Comparison of ENCODE assay signal across 13 mouse cellular contexts in the genomic region with DNA sequence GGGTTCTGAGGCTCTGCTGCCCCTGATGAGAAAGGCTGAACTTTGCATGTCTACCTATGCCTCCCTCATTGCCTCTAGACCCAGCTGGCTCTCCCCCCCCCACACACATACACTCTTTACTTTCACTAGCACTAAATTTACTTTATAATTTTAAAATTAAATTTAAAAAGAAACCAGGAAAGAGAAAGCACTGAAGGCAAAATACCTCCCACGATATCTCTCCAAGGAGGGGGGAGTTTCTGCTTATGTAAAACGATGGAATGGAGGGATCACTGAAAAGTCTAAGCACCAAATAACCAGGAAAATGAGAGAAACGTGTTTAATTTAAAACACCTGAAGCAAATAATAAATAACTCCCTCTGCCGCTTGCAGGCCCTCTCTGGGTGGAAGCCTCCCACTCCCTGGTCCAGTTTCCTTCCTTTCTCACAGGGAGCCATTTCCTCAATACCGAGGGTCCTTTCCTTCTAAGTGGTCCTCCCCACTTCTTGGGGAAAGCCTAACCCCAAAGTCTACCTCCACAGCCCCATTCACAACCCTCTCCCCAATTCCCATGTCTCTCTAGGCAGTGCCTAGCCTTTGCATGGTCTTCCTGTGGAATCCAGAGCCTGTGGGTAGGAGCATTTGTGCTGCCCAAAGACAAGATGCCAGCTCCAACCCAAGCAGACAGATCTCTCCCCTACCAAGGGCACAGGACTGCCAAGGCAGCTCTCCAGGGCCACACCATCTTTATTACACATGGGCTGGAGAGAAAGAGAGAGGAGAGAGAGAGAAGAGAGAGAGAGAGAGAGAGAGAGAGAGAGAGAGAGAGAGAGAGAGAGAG. TPM values are rescaled to one million over a fixed set of nuclear protein-coding genes. Genes with fewer than 3 reads are reported as not detected.
A peak's percentile ranks its signal among the peaks of the same experiment; 100 is the strongest.
DNase-seq lines count a peak whose midpoint lies in the region; ATAC-seq and TF ChIP-seq lines count a peak whose summit lies in the region.
"Had no signal": no experiment of that assay in that cellular context is flagged by ENCODE, and none has a peak within 500 bp of the region (broad histone marks: within the 10 kb centered on the region; RNA-seq: fewer than 3 reads in every experiment).

No protein-coding gene starts in this region.

- H3K36me3 ChIP-seq in midbrain, embryonic 10.5 days: no peaks in the 10 kb centered on the region
- H3K36me3 ChIP-seq in midbrain, embryonic 15.5 days (replicated peaks): no peaks in the 10 kb centered on the region
- no peaks in the 10 kb centered on the region for H3K36me3 ChIP-seq in hindbrain, postnatal 0 days (ENCODE audit: insufficient read depth, low read length)
- no peaks in the 10 kb centered on the region for H3K36me3 ChIP-seq in stomach, postnatal 0 days (ENCODE audit: control insufficient read depth, insufficient read depth, low read length)
- H3K36me3 ChIP-seq: embryonic facial prominence, embryonic 12.5 days; heart, embryonic 12.5 days had no signal

- H3K4me3 ChIP-seq in midbrain, embryonic 10.5 days: no peak overlapping the region
- no peak overlapping the region for H3K4me3 ChIP-seq in midbrain, embryonic 15.5 days
- no peak overlapping the region for H3K4me3 ChIP-seq in hindbrain, postnatal 0 days (ENCODE audit: low read length)
- H3K4me3 ChIP-seq in stomach, postnatal 0 days (ENCODE audit: low read depth, low read length): no peak overlapping the region
- H3K4me3 ChIP-seq: embryonic facial prominence, embryonic 12.5 days; heart, embryonic 12.5 days had no signal

- WGBS in midbrain, embryonic 10.5 days: under 1% methylated on average over 5 of the region's 5 CpGs
- 11% methylated on average over 5 of the region's 5 CpGs for WGBS in midbrain, embryonic 15.5 days
- 30% methylated on average over 5 of the region's 5 CpGs for WGBS in hindbrain, postnatal 0 days
- WGBS in stomach, postnatal 0 days: 62% methylated on average over 5 of the region's 5 CpGs

- no peaks in the 10 kb centered on the region for H3K9me3 ChIP-seq in midbrain, embryonic 10.5 days (replicated peaks)
- H3K9me3 ChIP-seq in midbrain, embryonic 15.5 days: no peaks in the 10 kb centered on the region
- H3K9me3 ChIP-seq in hindbrain, postnatal 0 days (ENCODE audit: low read length): no peaks in the 10 kb centered on the region
- H3K9me3 ChIP-seq in stomach, postnatal 0 days (ENCODE audit: control insufficient read depth, low read length): no peaks in the 10 kb centered on the region
- H3K9me3 ChIP-seq: embryonic facial prominence, embryonic 12.5 days; heart, embryonic 12.5 days had no signal

- peak; percentile 32 for DNase-seq in embryo, embryonic 10.5 days (ENCODE audit: low spot score)
- no peak for DNase-seq in embryo, embryonic 9.5 days (ENCODE audit: extremely low spot score)
- peak; percentile 45 for DNase-seq in midbrain, embryonic 10.5 days (ENCODE audit: low spot score)
- no peak for DNase-seq in hindbrain, postnatal 0 days (ENCODE audit: low spot score)
- DNase-seq in stomach, postnatal 0 days (ENCODE audit: low spot score): no peak
- no peak for DNase-seq in layer of hippocampus, adult 9-11 months
- DNase-seq: kidney, postnatal 25 days; lung, adult 18-20 months; thymus, adult 2 months had no signal

- no peak for TF ChIP-seq CTCF in hindbrain, postnatal 0 days (IDR thresholded peaks at IDR 0.05; ENCODE audit: low read depth)
- TF ChIP-seq CTCF in stomach, postnatal 0 days (IDR thresholded peaks at IDR 0.05; ENCODE audit: low read depth): no peak

- H3K4me2 ChIP-seq in midbrain, embryonic 15.5 days: no peak overlapping the region
- no peak overlapping the region for H3K4me2 ChIP-seq in hindbrain, postnatal 0 days (ENCODE audit: low read depth, low read length)
- no peak overlapping the region for H3K4me2 ChIP-seq in stomach, postnatal 0 days (replicated peaks; ENCODE audit: low read depth)
- H3K4me2 ChIP-seq: embryonic facial prominence, embryonic 12.5 days; heart, embryonic 12.5 days had no signal

- no peak for TF ChIP-seq EP300 in stomach, postnatal 0 days (optimal IDR thresholded peaks at IDR 0.05)

- H3K9ac ChIP-seq in midbrain, embryonic 15.5 days: no peak overlapping the region
- peak overlapping the region; percentile 28; the same call in 1 of the 2 replicates for H3K9ac ChIP-seq in hindbrain, postnatal 0 days (replicated peaks; ENCODE audit: low read length)
- H3K9ac ChIP-seq in stomach, postnatal 0 days (ENCODE audit: low read length): no peak overlapping the region
- H3K9ac ChIP-seq: embryonic facial prominence, embryonic 12.5 days; heart, embryonic 12.5 days had no signal

- ATAC-seq in midbrain, embryonic 15.5 days (replicated peaks): no peak
- ATAC-seq in hindbrain, postnatal 0 days: no peak
- no peak for ATAC-seq in stomach, postnatal 0 days (ENCODE audit: low FRiP score, low TSS enrichment)
- no peak for ATAC-seq in activated CD4-positive, CD25-positive, alpha-beta regulatory T cell, adult 4 months

- H3K27ac ChIP-seq in midbrain, embryonic 10.5 days (replicated peaks): no peak overlapping the region
- H3K27ac ChIP-seq in midbrain, embryonic 15.5 days: no peak overlapping the region
- H3K27ac ChIP-seq in hindbrain, postnatal 0 days: peak overlapping the region; percentile 90
- peak overlapping the region; percentile 63 for H3K27ac ChIP-seq in stomach, postnatal 0 days (replicated peaks)
- H3K27ac ChIP-seq: embryonic facial prominence, embryonic 12.5 days had no signal

- peaks cover 2% of the 10 kb centered on the region; the same call in 1 of the 2 replicates for H3K4me1 ChIP-seq in midbrain, embryonic 10.5 days
- H3K4me1 ChIP-seq in midbrain, embryonic 15.5 days: peaks cover 35% of the 10 kb centered on the region
- H3K4me1 ChIP-seq in hindbrain, postnatal 0 days (ENCODE audit: insufficient read depth, low read length): peaks cover 51% of the 10 kb centered on the region
- peaks cover 23% of the 10 kb centered on the region for H3K4me1 ChIP-seq in stomach, postnatal 0 days (replicated peaks; ENCODE audit: control insufficient read depth, insufficient read depth)

- H3K27me3 ChIP-seq in midbrain, embryonic 10.5 days (ENCODE audit: low read depth, poor library complexity, severe bottlenecking): peaks cover 100% of the 10 kb centered on the region
- peaks cover 96% of the 10 kb centered on the region for H3K27me3 ChIP-seq in midbrain, embryonic 15.5 days (replicated peaks)
- peaks cover 13% of the 10 kb centered on the region for H3K27me3 ChIP-seq in hindbrain, postnatal 0 days (ENCODE audit: insufficient read depth, low read length)
- H3K27me3 ChIP-seq in stomach, postnatal 0 days (ENCODE audit: control insufficient read depth, insufficient read depth, low read length): no peaks in the 10 kb centered on the region

RNA-seq across cellular contexts. Expression of a gene that starts 18.2 kb away (rescaled TPM):
- 0.49 and 1.2 TPM in 2 replicates for polyA plus RNA-seq in midbrain, embryonic 10.5 days (2016; fragmentation: Nextera tagmentation; extraction: Ambion mirVana)
- polyA plus RNA-seq in midbrain, embryonic 15.5 days (2015; fragmentation: Nextera tagmentation; extraction: Ambion mirVana): 48.6 and 54.0 TPM in 2 replicates
- total RNA-seq in hindbrain, postnatal 0 days (2014; rRNA removed): 90.4 and 92.5 TPM in 2 replicates
- polyA plus RNA-seq in hindbrain, postnatal 0 days (2015; fragmentation: Nextera tagmentation; extraction: Ambion mirVana): 123 and 126 TPM in 2 replicates
- polyA plus RNA-seq in stomach, postnatal 0 days (2015; fragmentation: Nextera tagmentation; extraction: Ambion mirVana): 36.5 and 36.6 TPM in 2 replicates
- 1 to 10 TPM; 2.0 to 2.2 TPM for polyA plus RNA-seq in activated CD4-positive, CD25-positive, alpha-beta regulatory T cell, adult 4 months (2017; shearing (Covaris generic))

RNA-seq across cellular contexts. Expression of a gene that starts 40.7 kb away (rescaled TPM):
- 2.9 and 5.3 TPM in 2 replicates for polyA plus RNA-seq in midbrain, embryonic 10.5 days (2016; fragmentation: Nextera tagmentation; extraction: Ambion mirVana)
- 12.3 and 13.4 TPM in 2 replicates for polyA plus RNA-seq in midbrain, embryonic 15.5 days (2015; fragmentation: Nextera tagmentation; extraction: Ambion mirVana)
- 6.6 and 7.2 TPM in 2 replicates for total RNA-seq in hindbrain, postnatal 0 days (2014; rRNA removed)
- 12.3 and 12.5 TPM in 2 replicates for polyA plus RNA-seq in hindbrain, postnatal 0 days (2015; fragmentation: Nextera tagmentation; extraction: Ambion mirVana)
- polyA plus RNA-seq in stomach, postnatal 0 days (2015; fragmentation: Nextera tagmentation; extraction: Ambion mirVana): 3.3 TPM in 2 replicates
- 1 to 10 TPM; 4.2 to 4.5 TPM for polyA plus RNA-seq in activated CD4-positive, CD25-positive, alpha-beta regulatory T cell, adult 4 months (2017; shearing (Covaris generic))

RNA-seq across cellular contexts. Expression of a gene that starts 49.4 kb away (rescaled TPM):
- polyA plus RNA-seq in midbrain, embryonic 10.5 days (2016; fragmentation: Nextera tagmentation; extraction: Ambion mirVana): 46.3 and 47.2 TPM in 2 replicates
- polyA plus RNA-seq in midbrain, embryonic 15.5 days (2015; fragmentation: Nextera tagmentation; extraction: Ambion mirVana): 35.5 and 36.1 TPM in 2 replicates
- total RNA-seq in hindbrain, postnatal 0 days (2014; rRNA removed): 33.0 and 34.1 TPM in 2 replicates
- polyA plus RNA-seq in hindbrain, postnatal 0 days (2015; fragmentation: Nextera tagmentation; extraction: Ambion mirVana): 43.4 and 45.3 TPM in 2 replicates
- 38.5 and 39.3 TPM in 2 replicates for polyA plus RNA-seq in stomach, postnatal 0 days (2015; fragmentation: Nextera tagmentation; extraction: Ambion mirVana)
- 10 to 100 TPM; 18.5 to 21.5 TPM for polyA plus RNA-seq in activated CD4-positive, CD25-positive, alpha-beta regulatory T cell, adult 4 months (2017; shearing (Covaris generic))

RNA-seq across cellular contexts. Expression of a gene that starts 58.6 kb away (rescaled TPM):
- 124 and 131 TPM in 2 replicates for polyA plus RNA-seq in midbrain, embryonic 10.5 days (2016; fragmentation: Nextera tagmentation; extraction: Ambion mirVana)
- 88.2 and 91.7 TPM in 2 replicates for polyA plus RNA-seq in midbrain, embryonic 15.5 days (2015; fragmentation: Nextera tagmentation; extraction: Ambion mirVana)
- 62.5 and 68.1 TPM in 2 replicates for total RNA-seq in hindbrain, postnatal 0 days (2014; rRNA removed)
- 90.6 and 98.0 TPM in 2 replicates for polyA plus RNA-seq in hindbrain, postnatal 0 days (2015; fragmentation: Nextera tagmentation; extraction: Ambion mirVana)
- polyA plus RNA-seq in stomach, postnatal 0 days (2015; fragmentation: Nextera tagmentation; extraction: Ambion mirVana): 69.8 and 70.6 TPM in 2 replicates
- 100 to 1,000 TPM; 125 to 131 TPM for polyA plus RNA-seq in activated CD4-positive, CD25-positive, alpha-beta regulatory T cell, adult 4 months (2017; shearing (Covaris generic))

RNA-seq across cellular contexts. Expression of a gene that starts 59.1 kb away (rescaled TPM):
- polyA plus RNA-seq in midbrain, embryonic 10.5 days (2016; fragmentation: Nextera tagmentation; extraction: Ambion mirVana): 1.1 and 1.4 TPM in 2 replicates
- polyA plus RNA-seq in midbrain, embryonic 15.5 days (2015; fragmentation: Nextera tagmentation; extraction: Ambion mirVana): 0.97 and 1.8 TPM in 2 replicates
- total RNA-seq in hindbrain, postnatal 0 days (2014; rRNA removed): 1.2 TPM in 1 of 2 replicates, not detected in the other
- 1.1 and 1.7 TPM in 2 replicates for polyA plus RNA-seq in hindbrain, postnatal 0 days (2015; fragmentation: Nextera tagmentation; extraction: Ambion mirVana)
- polyA plus RNA-seq in stomach, postnatal 0 days (2015; fragmentation: Nextera tagmentation; extraction: Ambion mirVana): 1.7 and 2.0 TPM in 2 replicates
- 10 to 100 TPM; 20.2 to 37.5 TPM for polyA plus RNA-seq in activated CD4-positive, CD25-positive, alpha-beta regulatory T cell, adult 4 months (2017; shearing (Covaris generic))

Comparison
In these comparisons a context has a peak if more than half of its experiments do, and no peak if none do; other contexts are left out.
1. DNase-seq: peak in embryo, embryonic 10.5 days (single experiment) and midbrain, embryonic 10.5 days (single experiment); none in embryo, embryonic 9.5 days (single experiment), hindbrain, postnatal 0 days (single experiment), stomach, postnatal 0 days (single experiment) and layer of hippocampus, adult 9-11 months (single experiment).
2. RNA of a gene that starts 18.2 kb away (polyA plus RNA-seq): 123 to 126 TPM in hindbrain, postnatal 0 days, 48.6 to 54.0 TPM in midbrain, embryonic 15.5 days and 36.5 to 36.6 TPM in stomach, postnatal 0 days; 2.0 to 2.2 TPM in activated CD4-positive, CD25-positive, alpha-beta regulatory T cell, adult 4 months and 0.49 to 1.2 TPM in midbrain, embryonic 10.5 days; every median in the first group is over 10 times any median in the second.
3. H3K27ac ChIP-seq: peak in hindbrain, postnatal 0 days (single experiment) and stomach, postnatal 0 days (single experiment); none in midbrain, embryonic 10.5 days (single experiment) and midbrain, embryonic 15.5 days (single experiment).